Mouse (Mus musculus): Measurements from ENCODE around the gene Olfr11.

The Olfr11 gene

DNA sequence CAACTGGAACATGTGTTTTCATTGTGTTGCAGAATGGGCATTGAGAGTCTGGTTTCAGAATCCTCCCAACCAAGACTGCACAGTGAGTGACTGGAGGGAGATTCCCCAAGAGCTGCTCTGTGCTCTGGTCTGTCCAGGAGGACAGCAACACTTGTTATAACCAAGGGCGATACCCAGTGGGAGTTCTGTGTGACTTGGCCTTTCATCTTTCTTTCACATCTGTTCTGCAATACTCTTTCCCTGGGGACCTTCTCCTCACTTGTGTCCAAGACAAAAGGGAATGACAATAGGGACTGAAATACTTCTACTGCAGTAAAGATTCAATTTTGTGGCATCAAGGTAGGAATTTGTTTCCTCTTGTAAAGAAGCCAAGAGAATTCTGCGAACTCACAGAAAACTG is at the start of gene Olfr11:
Gene Olfr11, minus strand, starts transcription at position 101 of the 400 bp plus-strand sequence.
- in situ Hi-C loops (cut with MboI, MseI), result no loop called here

DNA sequence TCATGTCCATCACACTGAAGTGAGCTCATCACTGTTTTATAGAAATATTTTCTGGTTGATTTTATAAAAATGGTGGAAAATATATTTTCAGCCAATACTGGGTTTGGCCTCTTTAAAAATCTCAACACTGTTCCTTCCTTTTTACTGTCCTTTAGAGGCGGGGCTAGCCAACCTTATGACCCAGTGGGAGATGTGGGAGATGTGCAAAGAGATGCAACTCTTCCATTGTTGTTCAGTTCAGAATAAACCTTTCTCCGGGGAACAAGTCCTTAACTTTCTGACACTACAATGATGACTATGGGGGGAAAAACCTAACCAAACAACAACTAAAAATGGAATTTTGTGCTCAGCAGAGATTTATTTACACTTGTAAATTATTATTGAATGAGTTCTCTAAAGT is 35.0 kb upstream of the Olfr11 start, which contains the start of gene Olfr1360:
Gene Olfr1360, minus strand, starts transcription at position 101 of the 400 bp plus-strand sequence.
- in situ Hi-C loops (cut with MboI, MseI), result no loop called here

DNA sequence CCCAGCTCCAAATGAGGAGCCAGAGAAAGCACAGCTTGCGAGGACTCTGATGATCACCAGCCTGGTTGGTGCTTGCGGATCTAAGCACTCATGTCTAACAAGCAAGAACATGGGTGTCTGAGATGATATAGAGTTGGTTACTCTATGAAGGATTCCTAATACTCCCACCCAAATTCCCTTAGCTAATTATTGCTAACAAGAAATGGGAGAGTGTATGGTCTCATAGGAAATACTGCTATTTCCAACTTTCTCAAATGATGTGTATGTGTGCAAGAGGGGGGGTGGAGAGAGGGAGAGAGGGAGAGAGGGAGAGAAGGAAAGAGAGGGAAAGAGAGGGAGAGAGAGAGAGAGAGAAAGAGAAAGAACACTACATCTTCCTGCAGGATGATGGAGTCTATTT is 21.0 kb upstream of the Olfr11 start, which contains the start of gene Olfr1361:
Gene Olfr1361, minus strand, starts transcription at position 101 of the 400 bp plus-strand sequence.
- in situ Hi-C loops (cut with MboI, MseI), result no loop called here

DNA sequence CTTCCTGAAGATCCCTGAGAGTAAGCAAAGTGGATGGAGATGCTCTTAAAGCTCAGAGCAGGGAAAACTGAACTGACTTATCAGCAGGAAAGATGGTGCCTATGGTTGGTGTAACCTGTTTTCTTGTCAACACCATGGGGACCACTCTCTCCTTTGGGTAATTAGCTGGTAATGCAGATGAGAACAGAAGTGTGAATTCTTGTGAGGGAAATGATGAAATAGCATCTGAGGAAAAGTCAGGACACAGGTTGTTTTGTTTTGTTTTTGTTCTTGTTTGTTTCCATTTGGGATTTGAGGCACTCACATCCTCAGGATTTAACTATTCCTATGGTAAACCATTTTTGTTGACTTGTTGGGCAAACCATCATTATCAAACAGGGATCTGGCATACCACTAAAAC is 28.4 kb downstream of the Olfr11 start, which contains the start of gene Olfr1362:
Gene Olfr1362, minus strand, starts transcription at position 101 of the 400 bp plus-strand sequence.
- in situ Hi-C loops (cut with MboI, MseI), result no loop called here

DNA sequence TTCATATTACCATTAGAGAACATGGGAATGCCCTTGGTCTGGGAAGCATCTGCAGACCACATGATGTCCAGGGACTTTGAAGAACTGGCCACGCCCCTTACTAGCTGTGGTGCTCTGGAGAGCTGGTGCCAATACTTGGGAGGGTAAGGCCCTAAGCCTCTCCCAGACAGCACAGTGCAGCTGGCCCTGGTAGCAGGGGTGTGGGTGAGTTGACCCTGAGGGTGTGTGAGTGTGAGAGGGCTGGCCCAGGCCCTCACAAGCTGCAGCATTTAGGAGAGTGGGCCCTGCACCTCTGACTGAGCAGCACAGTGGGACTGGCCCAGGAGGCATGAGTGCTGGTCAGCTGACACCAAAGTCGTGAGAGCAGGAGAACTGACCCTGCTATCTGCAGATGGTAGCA is 50.7 kb downstream of the Olfr11 start:
- in situ Hi-C loops (cut with MboI, MseI), result no loop called here

Measured in regulatory T cell (primary cell).